Mouse (Mus musculus) neural tube, embryonic 11.5 days (tissue): Measurements from ENCODE around the gene Acadvl. TPM values are rescaled to one million over a fixed set of nuclear protein-coding genes. Genes with fewer than 3 reads are reported as not detected.

Source experiments
- ATAC-seq: fragments of 200-750 bp; cut with Nextera tagmentation; 2 replicates; pipeline ENCODE4 v1.8.0; 2017; ENCODE audit warnings: moderate number of reproducible peaks, mild to moderate bottlenecking, moderate TSS enrichment, moderate library complexity; ENCODE audit not compliant: insufficient read depth, low FRiP score, low TSS enrichment
- DNase-seq: peaks from one replicate; pipeline ENCODE4 v3.0.0-alpha.2; 2015; ENCODE audit warnings: low spot score
- H3K27ac ChIP-seq: fragments of 300-500 bp; sonication (generic); 2 replicates; pipeline ENCODE4 v1.5.1; 2014; ENCODE audit warnings: low read depth, mild to moderate bottlenecking, low read length
- H3K27me3 ChIP-seq: fragments of 300-500 bp; sonication (generic); 2 replicates; pipeline ENCODE4 v1.6.1; 2014; ENCODE audit warnings: mild to moderate bottlenecking, low read length, mixed read lengths; ENCODE audit not compliant: control insufficient read depth, insufficient read depth
- H3K36me3 ChIP-seq: fragments of 300-500 bp; sonication (generic); 2 replicates; pipeline ENCODE4 v1.6.1; 2014; ENCODE audit warnings: mild to moderate bottlenecking, low read length, moderate library complexity, mixed read lengths; ENCODE audit not compliant: control insufficient read depth, insufficient read depth
- H3K4me1 ChIP-seq: fragments of 300-500 bp; sonication (generic); 2 replicates; pipeline ENCODE4 v1.6.1; 2014; ENCODE audit warnings: low read length, mixed read lengths; ENCODE audit not compliant: control insufficient read depth, insufficient read depth
- H3K4me2 ChIP-seq: fragments of 300-500 bp; sonication (generic); 2 replicates; pipeline ENCODE4 v1.6.1; 2014; ENCODE audit warnings: low read depth, mild to moderate bottlenecking, moderate library complexity
- H3K4me3 ChIP-seq: fragments of 300-500 bp; sonication (generic); 2 replicates; pipeline ENCODE4 v1.5.1; 2014; ENCODE audit warnings: low read depth, low read length
- H3K9ac ChIP-seq: fragments of 300-500 bp; sonication (generic); 2 replicates; pipeline ENCODE4 v1.6.1; 2014; ENCODE audit warnings: mild to moderate bottlenecking, low read length
- H3K9me3 ChIP-seq: fragments of 300-500 bp; sonication (generic); 2 replicates; pipeline ENCODE4 v1.6.1; 2016; ENCODE audit warnings: low read length; ENCODE audit not compliant: control insufficient read depth
- WGBS: fragments of 180-500 bp; shearing (Covaris S2); extraction: QIAGEN DNeasy Blood & Tissue Kit; methylation state at CpG from one replicate; pipeline ENCODE4 v1.1.7; 2014; 5-methylcytosine and 5-hydroxymethylcytosine counted together
- polyA plus RNA-seq: library from polyadenylated mRNA; unstranded; fragments of >200 nt; fragmentation: Nextera tagmentation; extraction: Ambion mirVana; gene quantifications from 2 replicates; pipeline ENCODE4 v1.2.1, GENCODE M21; 2014

Gene Acadvl
- polyA plus RNA-seq, 1 experiment from 2014 or later: 54.1 TPM

- H3K27me3 ChIP-seq: no peaks in the 10 kb centered on the region
- ATAC-seq (no peak), DNase-seq (no peak)
- H3K9ac ChIP-seq: peak overlapping the region; percentile 35; the same call in 1 of the 2 replicates
- H3K9me3 ChIP-seq: no peaks in the 10 kb centered on the region
- H3K27ac ChIP-seq: peak overlapping the region; percentile 77
- 94% methylated on average over 28 of the region's 28 CpGs for WGBS
- H3K4me3 ChIP-seq: peak overlapping the region; percentile 27; the same call in 1 of the 2 replicates
- peaks cover 8% of the 10 kb centered on the region for H3K36me3 ChIP-seq
- H3K4me2 ChIP-seq: peak overlapping the region; percentile 62; the same call in 1 of the 2 replicates
- peaks cover 38% of the 10 kb centered on the region for H3K4me1 ChIP-seq
Measured at GRCm38 (mm10) chr11:70030651-70031320, 15.6 kb upstream of the Acadvl start.

GRCm38 (mm10) chr11:70029829-70030550 lies 14.8 kb upstream of the Acadvl start:
- H3K9ac ChIP-seq: peak overlapping the region; percentile 35; the same call in 1 of the 2 replicates
- WGBS: 35% methylated on average over 11 of the region's 11 CpGs
- H3K9me3 ChIP-seq: no peaks in the 10 kb centered on the region
- H3K4me2 ChIP-seq: peak overlapping the region; percentile 62
- ATAC-seq (peak; percentile 42), DNase-seq (no peak)
- peaks cover 39% of the 10 kb centered on the region for H3K4me1 ChIP-seq
- peak overlapping the region; percentile 27 for H3K4me3 ChIP-seq
- peak overlapping the region; percentile 77 for H3K27ac ChIP-seq
- no peaks in the 10 kb centered on the region for H3K27me3 ChIP-seq
- H3K36me3 ChIP-seq: peaks cover 8% of the 10 kb centered on the region

GRCm38 (mm10) chr11:70029130-70029801 lies 14.1 kb upstream of the Acadvl start:
- WGBS: under 1% methylated on average over 20 of the region's 20 CpGs
- Histone ChIP-seq H3K9ac (peak overlapping the region; percentile 35; the same call in 1 of the 2 replicates), H3K9me3 (no peaks in the 10 kb centered on the region), H3K4me2 (peak overlapping the region; percentile 62), H3K27ac (peak overlapping the region; percentile 77), H3K4me3 (peak overlapping the region; percentile 27), H3K27me3 (no peaks in the 10 kb centered on the region), H3K4me1 (peaks cover 41% of the 10 kb centered on the region), H3K36me3 (peaks cover 8% of the 10 kb centered on the region)
- DNase-seq (peak; percentile 97), ATAC-seq (peak; percentile 95)

GRCm38 (mm10) chr11:70028401-70029129 lies 13.4 kb upstream of the Acadvl start:
- DNase-seq (no peak), ATAC-seq (peak; percentile 17; the same call in 1 of the 2 replicates)
- peak overlapping the region; percentile 35; the same call in 1 of the 2 replicates for H3K9ac ChIP-seq
- 28% methylated on average over 12 of the region's 12 CpGs for WGBS
- peaks cover 45% of the 10 kb centered on the region for H3K4me1 ChIP-seq
- peak overlapping the region; percentile 62 for H3K4me2 ChIP-seq
- H3K36me3 ChIP-seq: peaks cover 8% of the 10 kb centered on the region
- H3K4me3 ChIP-seq: peak overlapping the region; percentile 27
- no peaks in the 10 kb centered on the region for H3K9me3 ChIP-seq
- H3K27ac ChIP-seq: peak overlapping the region; percentile 77
- H3K27me3 ChIP-seq: no peaks in the 10 kb centered on the region

GRCm38 (mm10) chr11:70027397-70027796 lies 12.2 kb upstream of the Acadvl start:
- Histone ChIP-seq H3K27ac (peak overlapping the region; percentile 15; the same call in 1 of the 2 replicates), H3K27me3 (no peaks in the 10 kb centered on the region), H3K4me3 (peak overlapping the region; percentile 25), H3K9me3 (no peaks in the 10 kb centered on the region), H3K4me2 (peak overlapping the region; percentile 62), H3K4me1 (peaks cover 50% of the 10 kb centered on the region), H3K9ac (no peak overlapping the region; the same call in 1 of the 2 replicates), H3K36me3 (peaks cover 8% of the 10 kb centered on the region)
- DNase-seq (no peak), ATAC-seq (no peak)
- 35% methylated on average over 9 of the region's 9 CpGs for WGBS

- Histone ChIP-seq H3K4me2 (peak overlapping the region; percentile 41), H3K9ac (peak overlapping the region; percentile 39), H3K27me3 (no peaks in the 10 kb centered on the region), H3K4me3 (peak overlapping the region; percentile 25), H3K36me3 (peaks cover 8% of the 10 kb centered on the region), H3K27ac (0 out of 2 replicates have a peak overlapping the region, but pooled peaks have one; percentile 23), H3K4me1 (peaks cover 54% of the 10 kb centered on the region), H3K9me3 (no peaks in the 10 kb centered on the region)
- no peak for ATAC-seq
- WGBS: 0% methylated on average over 19 of the region's 19 CpGs
- peak; percentile 47 for DNase-seq
Measured at GRCm38 (mm10) chr11:70026689-70027088, 11.5 kb upstream of the Acadvl start.

GRCm38 (mm10) chr11:70024151-70024514 lies 8.9 kb upstream of the Acadvl start:
- WGBS: 20% methylated on average over 6 of the region's 6 CpGs
- Histone ChIP-seq H3K4me1 (peaks cover 46% of the 10 kb centered on the region), H3K27me3 (no peaks in the 10 kb centered on the region), H3K27ac (peak overlapping the region; percentile 6; the same call in 1 of the 2 replicates), H3K9me3 (no peaks in the 10 kb centered on the region), H3K4me3 (peak overlapping the region; percentile 35), H3K36me3 (no peaks in the 10 kb centered on the region), H3K9ac (peak overlapping the region; percentile 44), H3K4me2 (peak overlapping the region; percentile 60)
- DNase-seq (no peak), ATAC-seq (no peak)
